ENCODE assay signal across 19 mouse cellular contexts in genomic region chr4:126496963-126497362, GRCm38 (mm10). TPM values are rescaled to one million over a fixed set of nuclear protein-coding genes. Genes with fewer than 3 reads are reported as not detected.
A peak's percentile ranks its signal among the peaks of the same experiment; 100 is the strongest.
DNase-seq lines count a peak whose midpoint lies in the region; ATAC-seq and TF ChIP-seq lines count a peak whose summit lies in the region.
"Had no signal": no experiment of that assay in that cellular context is flagged by ENCODE, and none has a peak within 500 bp of the region (broad histone marks: within the 10 kb centered on the region; RNA-seq: fewer than 3 reads in every experiment).

No protein-coding gene starts in this region.

- peak; percentile 10 for DNase-seq in kidney, adult 18-20 months
- peak; percentile 6 to 9 for DNase-seq in urinary bladder, adult 18-20 months (ENCODE audit: low spot score in 2 of 2)
- no peak for DNase-seq in urinary bladder, postnatal 10 days (ENCODE audit: low spot score)
- DNase-seq in kidney, postnatal 0 days (ENCODE audit: low spot score): no peak
- DNase-seq in stomach, postnatal 0 days (ENCODE audit: low spot score): no peak
- DNase-seq in cerebellum, postnatal 10 days: no peak
- DNase-seq: adrenal gland, adult 2 months; cerebellum, adult 9-10 months; forebrain, postnatal 0 days; gastrocnemius, postnatal 36 days; liver, postnatal 0 days; thymus, adult 2 months had no signal

- 0 out of 2 replicates have a peak, but pooled peaks cover 4% of the 10 kb centered on the region for H3K36me3 ChIP-seq in kidney, embryonic 15.5 days
- H3K36me3 ChIP-seq in kidney, postnatal 0 days (ENCODE audit: insufficient read depth, low read length): no peaks in the 10 kb centered on the region
- H3K36me3 ChIP-seq in stomach, postnatal 0 days (ENCODE audit: control insufficient read depth, insufficient read depth, low read length): peaks cover 4% of the 10 kb centered on the region; the same call in 1 of the 2 replicates
- H3K36me3 ChIP-seq: embryonic facial prominence, embryonic 12.5 days; forebrain, embryonic 10.5 days had no signal

- no peaks in the 10 kb centered on the region for H3K27me3 ChIP-seq in kidney, embryonic 15.5 days
- H3K27me3 ChIP-seq in kidney, postnatal 0 days (ENCODE audit: insufficient read depth, low read length): no peaks in the 10 kb centered on the region
- H3K27me3 ChIP-seq in stomach, postnatal 0 days (ENCODE audit: control insufficient read depth, insufficient read depth, low read length): no peaks in the 10 kb centered on the region
- H3K27me3 ChIP-seq: embryonic facial prominence, embryonic 12.5 days; heart, embryonic 12.5 days; midbrain, embryonic 12.5 days had no signal

- no peak overlapping the region for H3K4me2 ChIP-seq in kidney, embryonic 15.5 days
- no peak overlapping the region for H3K4me2 ChIP-seq in kidney, postnatal 0 days (ENCODE audit: low read length)
- no peak overlapping the region for H3K4me2 ChIP-seq in stomach, postnatal 0 days (replicated peaks; ENCODE audit: low read depth)
- H3K4me2 ChIP-seq: embryonic facial prominence, embryonic 12.5 days; heart, embryonic 12.5 days; hindbrain, embryonic 14.5 days; midbrain, embryonic 12.5 days had no signal

- TF ChIP-seq CTCF in kidney, postnatal 0 days (IDR thresholded peaks at IDR 0.05; ENCODE audit: low read depth): no peak
- no peak for TF ChIP-seq CTCF in stomach, postnatal 0 days (IDR thresholded peaks at IDR 0.05; ENCODE audit: low read depth)

- no peak overlapping the region for H3K9ac ChIP-seq in kidney, embryonic 15.5 days
- H3K9ac ChIP-seq in kidney, postnatal 0 days (ENCODE audit: low read depth, low read length): no peak overlapping the region
- no peak overlapping the region for H3K9ac ChIP-seq in stomach, postnatal 0 days (ENCODE audit: low read length)
- H3K9ac ChIP-seq: embryonic facial prominence, embryonic 12.5 days; forebrain, postnatal 0 days; heart, embryonic 12.5 days; hindbrain, embryonic 14.5 days; liver, postnatal 0 days; midbrain, embryonic 12.5 days had no signal

- H3K4me1 ChIP-seq in kidney, embryonic 15.5 days: 0 out of 2 replicates have a peak, but pooled peaks cover 3% of the 10 kb centered on the region
- no peaks in the 10 kb centered on the region for H3K4me1 ChIP-seq in kidney, postnatal 0 days (replicated peaks; ENCODE audit: insufficient read depth, low read length)
- H3K4me1 ChIP-seq in stomach, postnatal 0 days (replicated peaks; ENCODE audit: control insufficient read depth, insufficient read depth): no peaks in the 10 kb centered on the region
- H3K4me1 ChIP-seq: embryonic facial prominence, embryonic 12.5 days; forebrain, embryonic 10.5 days; heart, embryonic 12.5 days; midbrain, embryonic 12.5 days had no signal

- no peak overlapping the region for H3K4me3 ChIP-seq in kidney, embryonic 15.5 days (replicated peaks)
- no peak overlapping the region for H3K4me3 ChIP-seq in kidney, postnatal 0 days (replicated peaks; ENCODE audit: low read depth, low read length)
- H3K4me3 ChIP-seq in stomach, postnatal 0 days (ENCODE audit: low read depth, low read length): no peak overlapping the region
- H3K4me3 ChIP-seq: embryonic facial prominence, embryonic 12.5 days; forebrain, embryonic 10.5 days; heart, embryonic 12.5 days; layer of hippocampus, adult 2 months; midbrain, embryonic 12.5 days had no signal

- 79% methylated on average over 2 of the region's 2 CpGs for WGBS in kidney, embryonic 15.5 days
- WGBS in kidney, postnatal 0 days: 69% methylated on average over 2 of the region's 2 CpGs
- WGBS in stomach, postnatal 0 days: 61% methylated on average over 2 of the region's 2 CpGs

- no peak for ATAC-seq in kidney, embryonic 15.5 days (replicated peaks; ENCODE audit: low FRiP score)
- no peak for ATAC-seq in kidney, postnatal 0 days (replicated peaks; ENCODE audit: low FRiP score, low read depth)
- no peak for ATAC-seq in stomach, postnatal 0 days (ENCODE audit: low FRiP score, low TSS enrichment)
- ATAC-seq: forebrain, postnatal 0 days; liver, postnatal 0 days had no signal

- no peaks in the 10 kb centered on the region for H3K9me3 ChIP-seq in kidney, embryonic 15.5 days (replicated peaks)
- no peaks in the 10 kb centered on the region for H3K9me3 ChIP-seq in kidney, postnatal 0 days (replicated peaks; ENCODE audit: low read length)
- H3K9me3 ChIP-seq in stomach, postnatal 0 days (ENCODE audit: control insufficient read depth, low read length): no peaks in the 10 kb centered on the region
- H3K9me3 ChIP-seq: embryonic facial prominence, embryonic 12.5 days; forebrain, embryonic 10.5 days; heart, embryonic 12.5 days; midbrain, embryonic 12.5 days had no signal

- no peak overlapping the region for H3K27ac ChIP-seq in kidney, embryonic 15.5 days
- peak overlapping the region; percentile 36; the same call in 1 of the 2 replicates for H3K27ac ChIP-seq in kidney, postnatal 0 days
- peak overlapping the region; percentile 82 for H3K27ac ChIP-seq in stomach, postnatal 0 days (replicated peaks)
- H3K27ac ChIP-seq: embryonic facial prominence, embryonic 12.5 days; forebrain, embryonic 10.5 days; hindbrain, embryonic 14.5 days; layer of hippocampus, adult 2 months; midbrain, embryonic 12.5 days had no signal

- TF ChIP-seq EP300 in stomach, postnatal 0 days (optimal IDR thresholded peaks at IDR 0.05): no peak

RNA-seq across cellular contexts. Expression of gene Ago1, which starts 28.6 kb away (rescaled TPM):
- 5.1 and 5.2 TPM in 2 replicates for polyA plus RNA-seq in kidney, embryonic 15.5 days (2015; fragmentation: Nextera tagmentation; extraction: Ambion mirVana)
- 4.4 TPM in 2 replicates for polyA plus RNA-seq in kidney, postnatal 0 days (2015; fragmentation: Nextera tagmentation; extraction: Ambion mirVana)
- polyA plus RNA-seq in stomach, postnatal 0 days (2015; fragmentation: Nextera tagmentation; extraction: Ambion mirVana): 2.5 and 2.8 TPM in 2 replicates

RNA-seq across cellular contexts. Expression of gene Ago4, which starts 36.3 kb away (rescaled TPM):
- 1.4 and 1.8 TPM in 2 replicates for polyA plus RNA-seq in kidney, embryonic 15.5 days (2015; fragmentation: Nextera tagmentation; extraction: Ambion mirVana)
- 1.4 and 1.8 TPM in 2 replicates for polyA plus RNA-seq in kidney, postnatal 0 days (2015; fragmentation: Nextera tagmentation; extraction: Ambion mirVana)
- polyA plus RNA-seq in stomach, postnatal 0 days (2015; fragmentation: Nextera tagmentation; extraction: Ambion mirVana): 1.6 and 1.7 TPM in 2 replicates

RNA-seq across cellular contexts. Expression of gene Clspn, which starts 59.8 kb away (rescaled TPM):
- 39.2 and 40.3 TPM in 2 replicates for polyA plus RNA-seq in kidney, embryonic 15.5 days (2015; fragmentation: Nextera tagmentation; extraction: Ambion mirVana)
- polyA plus RNA-seq in kidney, postnatal 0 days (2015; fragmentation: Nextera tagmentation; extraction: Ambion mirVana): 13.3 and 18.0 TPM in 2 replicates
- polyA plus RNA-seq in stomach, postnatal 0 days (2015; fragmentation: Nextera tagmentation; extraction: Ambion mirVana): 5.9 and 8.9 TPM in 2 replicates

Comparison
In these comparisons a context has a peak if more than half of its experiments do, and no peak if none do; other contexts are left out.
1. DNase-seq: peak in kidney, adult 18-20 months (single experiment) and urinary bladder, adult 18-20 months (2 of 2); none in urinary bladder, postnatal 10 days (single experiment), kidney, postnatal 0 days (single experiment), stomach, postnatal 0 days (single experiment) and cerebellum, postnatal 10 days (0 of 2).